Mouse (Mus musculus): ENCODE results near the gene Tbk1.

- TF ChIP-seq CTCF (IDR thresholded peaks at IDR 0.05; ENCODE audit: control insufficient read depth, insufficient read depth, insufficient replicate concordance, low read depth, low read length): no peak
- no peak for TF ChIP-seq POLR2A (IDR thresholded peaks at IDR 0.05; ENCODE audit: control insufficient read depth, low read depth, low read length)
Observed at GRCm38 (mm10) chr10:121569796-121570195, 16.8 kb downstream of the Tbk1 start.
